Mouse (Mus musculus): ENCODE measurements around the gene Atf6.

The Atf6 gene

DNA sequence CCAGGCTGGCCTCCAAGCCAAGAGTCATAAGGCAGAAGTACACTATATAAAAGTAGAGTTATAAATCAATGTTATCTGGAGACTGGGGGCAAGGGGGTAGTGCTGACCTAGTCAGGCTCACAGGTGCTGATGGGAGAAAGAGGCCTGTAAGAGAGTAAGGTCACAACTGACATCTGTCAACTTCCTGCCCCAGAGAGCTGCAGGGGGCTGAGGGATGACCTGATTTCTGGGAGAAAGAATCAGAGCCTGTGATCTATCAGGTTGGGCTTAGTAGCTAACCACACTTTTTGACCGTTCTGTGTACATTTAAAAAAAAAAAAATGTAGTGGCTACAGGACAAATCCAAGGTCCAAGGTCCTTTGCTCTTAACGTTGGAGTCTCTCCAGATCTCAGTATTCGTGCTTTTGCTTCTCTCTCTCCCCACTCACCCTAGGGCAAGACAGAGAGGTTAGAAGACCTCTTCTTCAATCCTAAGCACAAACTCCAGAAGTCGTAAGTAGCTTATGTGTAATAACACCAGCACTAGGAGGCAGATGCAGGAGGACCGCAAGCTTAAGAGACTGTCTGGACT lies 15.4 kb upstream of the Atf6 start:
- no peak for DNase-seq (ENCODE audit: low read depth)

DNA sequence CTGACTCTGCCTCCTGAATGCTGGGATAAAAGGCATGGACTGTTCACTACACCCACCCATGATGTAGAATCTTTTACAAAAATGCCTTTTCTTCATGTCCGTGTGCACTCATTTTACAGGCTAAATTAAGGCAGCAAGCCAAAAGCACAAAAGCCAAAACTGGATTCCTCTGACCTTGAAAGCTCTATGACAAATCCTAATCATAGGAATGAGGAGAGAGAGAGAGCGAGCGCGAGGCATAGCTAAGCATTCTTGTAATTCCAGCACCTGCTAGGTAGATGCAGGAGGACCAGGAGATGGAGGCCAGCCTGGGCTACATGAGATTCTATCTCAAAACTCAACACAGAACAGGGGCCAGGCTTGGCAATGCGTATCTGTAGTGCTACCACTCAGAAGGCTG lies 9.3 kb upstream of the Atf6 start:
- no peak for DNase-seq (ENCODE audit: low read depth)

GRCm38 (mm10) chr1:170875676-170876075 lies 8.1 kb upstream of the Atf6 start:
- no peak for DNase-seq (ENCODE audit: low read depth)

DNA sequence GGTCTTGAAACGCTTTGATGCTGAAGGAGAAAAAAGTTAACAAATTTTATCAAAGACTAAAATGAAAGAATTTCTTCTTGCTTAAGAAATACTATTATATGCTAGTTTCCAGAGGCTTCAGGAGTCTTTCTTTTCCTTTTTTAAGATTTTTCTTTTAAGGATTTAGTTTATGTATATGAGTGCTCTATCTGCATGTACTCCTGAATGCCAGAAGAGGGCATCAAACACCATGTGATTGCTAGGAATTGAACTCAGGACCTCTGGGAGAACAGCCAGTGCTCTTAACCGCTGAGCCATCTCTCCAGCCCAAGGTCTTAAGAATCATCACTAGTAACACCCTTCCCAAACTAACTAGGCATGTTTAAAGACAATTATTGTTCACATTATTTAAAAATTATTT lies 4.4 kb upstream of the Atf6 start:
- DNase-seq (ENCODE audit: low read depth): no peak

- DNase-seq (ENCODE audit: low read depth): no peak
Measured at GRCm38 (mm10) chr1:170871402-170871801, 3.8 kb upstream of the Atf6 start.

GRCm38 (mm10) chr1:170868905-170869283 lies 1.3 kb upstream of the Atf6 start:
- no peak for DNase-seq (ENCODE audit: low read depth)

- peak; percentile 66 for DNase-seq (ENCODE audit: low read depth)
Measured at GRCm38 (mm10) chr1:170868107-170868904, 735 bp upstream of the Atf6 start.

DNA sequence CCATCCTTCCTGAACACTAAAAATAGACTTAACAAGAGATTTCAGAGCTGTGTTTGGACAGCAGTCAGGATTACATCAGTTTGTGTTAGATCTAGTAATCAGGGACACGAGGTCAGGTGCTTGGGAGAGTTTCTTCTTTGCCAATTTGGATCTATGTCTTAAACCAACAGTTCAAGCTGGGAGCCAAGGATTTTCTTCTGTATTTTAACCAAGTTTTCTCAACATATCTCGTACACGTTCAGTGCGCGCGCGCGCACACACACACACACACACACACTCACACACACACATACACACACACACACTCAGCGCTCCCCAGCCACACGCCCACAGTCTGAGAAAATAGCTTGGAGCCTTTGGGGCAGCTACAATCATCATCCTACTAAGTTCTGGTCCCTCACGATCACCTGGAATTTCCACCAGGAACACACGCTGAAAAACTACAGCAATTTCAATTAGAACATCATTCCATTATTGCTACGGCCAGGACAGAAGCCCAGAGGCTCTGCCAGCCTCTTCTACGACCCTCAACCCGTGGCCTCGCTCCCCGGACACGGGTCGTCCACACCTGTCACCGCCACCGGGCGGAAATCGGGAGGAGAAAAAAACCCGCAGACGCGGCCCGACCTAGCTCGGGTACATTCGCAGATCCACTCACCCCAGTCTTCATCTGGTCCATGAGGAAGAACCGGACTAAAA lies 430 bp downstream of the Atf6 start:
- no peak for DNase-seq (ENCODE audit: low read depth)

DNA sequence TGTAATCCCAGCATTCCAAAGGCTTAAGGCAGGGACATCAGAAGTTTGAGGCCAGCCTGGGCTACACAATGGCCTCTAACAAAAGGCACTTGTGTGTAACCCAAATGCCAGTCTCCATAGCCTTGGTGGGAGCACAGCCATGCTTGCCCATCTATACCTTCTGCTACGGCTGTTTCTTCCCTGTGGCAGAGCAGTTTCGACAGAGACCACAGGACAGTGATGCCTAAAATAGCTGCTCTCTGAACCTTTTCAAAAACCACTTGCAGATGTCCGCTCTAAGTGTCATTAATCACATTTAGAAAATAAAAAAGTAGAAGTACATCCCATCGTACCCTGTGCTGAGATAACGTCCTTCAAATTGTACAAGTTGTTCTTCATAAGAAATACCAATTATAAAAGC lies 2.2 kb downstream of the Atf6 start:
- DNase-seq (ENCODE audit: low read depth): no peak

- no peak for DNase-seq (ENCODE audit: low read depth)
Measured at GRCm38 (mm10) chr1:170864754-170865153, 2.8 kb downstream of the Atf6 start.

DNA sequence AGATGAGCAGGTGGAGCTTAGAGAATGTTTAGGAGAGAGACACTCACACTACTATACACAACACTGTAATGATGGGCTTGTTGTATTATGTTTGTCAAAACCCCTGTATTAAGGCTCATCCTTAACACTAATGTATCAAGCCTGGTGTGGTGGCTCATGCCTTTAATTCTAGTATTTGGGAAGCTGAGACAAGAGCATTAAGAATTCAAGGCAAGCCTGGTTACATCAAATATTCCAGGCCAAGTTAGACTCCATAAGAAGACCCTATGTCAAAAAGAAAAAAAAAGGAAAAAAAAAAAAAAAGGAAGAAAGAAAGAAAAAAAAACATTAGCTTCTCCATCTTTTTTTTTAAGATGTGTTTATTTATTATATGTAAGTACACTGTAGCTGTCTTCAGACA lies 3.3 kb downstream of the Atf6 start:
- DNase-seq (ENCODE audit: low read depth): no peak

- DNase-seq (ENCODE audit: low read depth): no peak
Measured at GRCm38 (mm10) chr1:170863033-170863432, 4.5 kb downstream of the Atf6 start.

DNA sequence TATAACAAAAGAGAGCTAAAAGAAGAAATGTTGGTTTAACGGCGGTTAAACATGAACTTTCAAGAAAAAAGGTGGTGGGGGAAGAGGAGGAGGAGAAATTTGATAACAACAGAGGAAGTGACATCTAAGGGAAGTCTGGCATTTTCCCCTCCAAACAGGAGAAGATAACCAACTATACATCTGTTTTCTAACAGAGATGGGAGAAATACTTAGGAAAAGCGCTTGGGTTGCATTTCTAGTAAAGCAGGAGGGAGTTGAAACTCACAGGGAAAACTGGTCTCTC lies 5.2 kb downstream of the Atf6 start:
- no peak for DNase-seq (ENCODE audit: low read depth)

GRCm38 (mm10) chr1:170861671-170862434 lies 5.7 kb downstream of the Atf6 start:
- no peak for DNase-seq (ENCODE audit: low read depth)

DNA sequence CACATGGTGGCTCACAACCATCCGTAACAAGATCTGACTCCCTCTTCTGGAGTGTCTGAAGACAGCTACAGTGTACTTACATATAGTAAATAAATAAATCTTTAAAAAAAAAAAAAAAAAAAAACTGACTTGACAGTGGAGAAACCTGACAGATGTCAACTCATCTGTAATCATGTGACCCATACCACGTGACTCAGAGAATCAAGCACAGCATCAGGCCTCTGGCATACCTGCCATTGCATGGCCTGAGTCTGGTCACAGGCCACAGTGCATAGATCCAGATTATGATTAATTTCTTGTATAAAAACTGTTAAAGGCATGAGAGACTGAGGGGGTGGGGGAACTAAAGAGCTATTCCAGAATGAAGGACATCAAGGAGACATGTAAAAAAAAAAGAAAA lies 8.7 kb downstream of the Atf6 start:
- DNase-seq (ENCODE audit: low read depth): no peak

- DNase-seq (ENCODE audit: low read depth): no peak
Measured at GRCm38 (mm10) chr1:170857369-170857768, 10.2 kb downstream of the Atf6 start.

DNA sequence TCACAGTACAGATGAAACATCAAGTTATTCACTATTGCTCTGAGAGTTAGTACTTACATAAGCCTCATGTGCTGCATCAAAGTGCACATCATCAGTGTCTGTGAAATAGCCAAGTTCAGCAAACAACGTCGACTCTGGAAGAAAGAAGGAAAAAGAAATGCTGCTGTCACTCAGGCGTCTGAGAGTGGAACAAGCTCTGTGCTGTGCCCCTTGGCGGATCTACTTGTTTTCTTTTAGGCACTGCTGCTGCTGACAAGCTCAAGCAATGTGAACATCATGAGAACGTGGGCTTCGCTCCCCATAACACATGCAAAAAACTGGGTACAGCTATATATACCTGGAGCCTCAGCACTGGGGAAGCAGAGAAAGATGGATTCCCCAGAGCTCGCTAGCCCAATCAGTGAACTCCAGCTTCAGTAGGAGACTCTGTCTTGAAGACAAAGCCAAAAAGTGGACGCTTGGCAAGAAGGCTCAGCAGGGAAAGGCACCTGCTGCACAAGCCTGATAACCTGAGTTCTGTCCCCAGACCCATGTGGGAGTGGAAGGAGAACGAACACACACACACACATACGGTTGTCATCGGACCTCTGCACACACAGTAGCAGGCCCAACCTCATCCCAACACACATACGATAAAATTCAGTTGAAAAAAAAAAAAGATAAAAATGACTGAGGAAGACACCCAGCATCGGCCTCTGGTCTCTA lies 12.4 kb downstream of the Atf6 start:
- no peak for DNase-seq (ENCODE audit: low read depth)

DNA sequence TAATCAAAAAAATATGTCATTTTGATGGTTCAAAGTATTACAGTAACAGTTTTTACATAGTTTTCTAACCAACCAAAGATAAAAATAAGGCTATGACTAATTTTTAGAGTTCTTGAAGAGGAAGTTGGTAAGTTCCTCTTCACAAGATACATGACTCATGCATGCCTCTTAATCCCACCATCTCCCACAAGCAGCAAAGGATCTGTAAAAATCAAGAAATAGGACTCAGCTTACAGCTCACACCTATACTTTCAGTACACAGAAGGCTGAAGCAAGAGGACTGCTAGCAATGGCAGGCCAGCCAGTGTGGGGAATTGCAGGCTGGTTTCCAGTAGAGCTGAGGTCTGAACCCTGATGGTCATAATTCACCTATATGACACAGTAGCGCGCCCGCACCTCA lies 14.0 kb downstream of the Atf6 start:
- no peak for DNase-seq (ENCODE audit: low read depth)

GRCm38 (mm10) chr1:170850637-170851624 lies 16.6 kb downstream of the Atf6 start:
- DNase-seq (ENCODE audit: low read depth): no peak

- DNase-seq (ENCODE audit: low read depth): no peak
Measured at GRCm38 (mm10) chr1:170850007-170850406, 17.6 kb downstream of the Atf6 start.

Data from fibroblast of lung, adult 2 months (primary cell).